Mouse (Mus musculus): ENCODE measurements around the gene Igsf3. TPM values are rescaled to one million over a fixed set of nuclear protein-coding genes. Genes with fewer than 3 reads are reported as not detected.

Gene Igsf3
- total and polyA plus RNA-seq, 3 experiments = 0.54 to 1.0 (median 0.59) TPM

GRCm38 (mm10) chr3:101488204-101488603 lies 111.3 kb downstream of the Igsf3 start:
- in situ Hi-C loops (cut with MboI; ENCODE audit: low pct_ligation_motif_present, low pct_unique_long_range_greater_than_20kb, low sequenced_read_pairs) (no loop called here), dilution Hi-C loops (cut with MboI; ENCODE audit: extremely low pct_ligation_motif_present, extremely low pct_unique_long_range_greater_than_20kb, low sequenced_read_pairs) (no loop called here)
- Histone ChIP-seq H3K4me1 (ENCODE audit: control insufficient read depth in 1 of 2, insufficient read depth in 2 of 2) (no peaks in the 10 kb centered on the region), H3K4me3 (replicated peaks in 1 of 3; ENCODE audit: low read depth in 2 of 3, low read length in 2 of 3, poor library complexity in 1 of 3) (no peak overlapping the region), H3K27me3 (replicated peaks) (peaks cover 4% of the 10 kb centered on the region), H3K27ac (ENCODE audit: insufficient read depth, low read depth) (no peak overlapping the region), H3K79me2 (replicated peaks; ENCODE audit: control insufficient read depth, extremely low read depth, insufficient read depth, poor library complexity, severe bottlenecking) (no peaks in the 10 kb centered on the region), H3K36me3 (replicated peaks in 1 of 2; ENCODE audit: control insufficient read depth in 1 of 2, insufficient read depth in 1 of 2, low read length in 1 of 2) (no peaks in the 10 kb centered on the region), H3K9me3 (replicated peaks; ENCODE audit: low read length) (peaks cover 4% of the 10 kb centered on the region), H3K4me2 (ENCODE audit: insufficient read depth, low read depth, poor library complexity, severe bottlenecking) (no peak overlapping the region), H3K9ac (ENCODE audit: insufficient read depth, low read depth) (no peak overlapping the region)
- DNase-seq (ENCODE audit: extremely low read depth) = no peak
- no peak for TF ChIP-seq CHD1 (IDR thresholded peaks at IDR 0.05; ENCODE audit: low read depth, low read length)
- TF ChIP-seq GABPA (IDR thresholded peaks at IDR 0.05; ENCODE audit: insufficient replicate concordance, low read depth, low read length) = no peak
- peak in 1 of 2 experiments; percentile 19; a peak in 1 of 4 replicates for TF ChIP-seq CTCF (conservative IDR thresholded peaks at IDR 0.05 in 1 of 2, IDR thresholded peaks at IDR 0.05 in 1 of 2; ENCODE audit: low read depth in 2 of 2, low read length in 2 of 2)
- no peak for TF ChIP-seq ZKSCAN1 (IDR thresholded peaks at IDR 0.05; ENCODE audit: borderline replicate concordance, low read depth, low read length)

GRCm38 (mm10) chr3:101490515-101490914 lies 113.6 kb downstream of the Igsf3 start:
- Histone ChIP-seq H3K79me2 (replicated peaks; ENCODE audit: control insufficient read depth, extremely low read depth, insufficient read depth, poor library complexity, severe bottlenecking) (no peaks in the 10 kb centered on the region), H3K4me3 (replicated peaks in 1 of 3; ENCODE audit: low read depth in 2 of 3, low read length in 2 of 3, poor library complexity in 1 of 3) (no peak overlapping the region), H3K4me2 (ENCODE audit: insufficient read depth, low read depth, poor library complexity, severe bottlenecking) (no peak overlapping the region), H3K9me3 (replicated peaks; ENCODE audit: low read length) (peaks cover 2% of the 10 kb centered on the region), H3K9ac (ENCODE audit: insufficient read depth, low read depth) (no peak overlapping the region), H3K27me3 (replicated peaks) (peaks cover 4% of the 10 kb centered on the region), H3K36me3 (replicated peaks in 1 of 2; ENCODE audit: control insufficient read depth in 1 of 2, insufficient read depth in 1 of 2, low read length in 1 of 2) (no peaks in the 10 kb centered on the region), H3K4me1 (ENCODE audit: control insufficient read depth in 1 of 2, insufficient read depth in 2 of 2) (peaks cover 0 to 5% of the 10 kb centered on the region in 2 experiments; a peak in 2 of 4 replicates), H3K27ac (ENCODE audit: insufficient read depth, low read depth) (no peak overlapping the region)
- no peak for DNase-seq (ENCODE audit: extremely low read depth)
- in situ Hi-C loops (cut with MboI; ENCODE audit: low pct_ligation_motif_present, low pct_unique_long_range_greater_than_20kb, low sequenced_read_pairs) (no loop called here), dilution Hi-C loops (cut with MboI; ENCODE audit: extremely low pct_ligation_motif_present, extremely low pct_unique_long_range_greater_than_20kb, low sequenced_read_pairs) (no loop called here)
- TF ChIP-seq ZMIZ1 (IDR thresholded peaks at IDR 0.05; ENCODE audit: low read depth, low read length) (no peak), PAX5 (IDR thresholded peaks at IDR 0.05; ENCODE audit: low read length) (no peak), MYC (IDR thresholded peaks at IDR 0.05; ENCODE audit: low read depth, low read length) (no peak), ZNF384 (IDR thresholded peaks at IDR 0.05; ENCODE audit: low read depth, low read length) (no peak), SMC3 (IDR thresholded peaks at IDR 0.05; ENCODE audit: low read depth, low read length) (no peak), RAD21 (IDR thresholded peaks at IDR 0.05; ENCODE audit: low read depth, low read length) (no peak), CTCF (conservative IDR thresholded peaks at IDR 0.05 in 1 of 2, IDR thresholded peaks at IDR 0.05 in 1 of 2; ENCODE audit: low read depth in 2 of 2, low read length in 2 of 2) (no peak)

- Histone ChIP-seq H3K27me3 (replicated peaks) (peaks cover 4% of the 10 kb centered on the region), H3K4me3 (replicated peaks in 1 of 3; ENCODE audit: low read depth in 2 of 3, low read length in 2 of 3, poor library complexity in 1 of 3) (no peak overlapping the region), H3K79me2 (replicated peaks; ENCODE audit: control insufficient read depth, extremely low read depth, insufficient read depth, poor library complexity, severe bottlenecking) (no peaks in the 10 kb centered on the region), H3K9ac (ENCODE audit: insufficient read depth, low read depth) (no peak overlapping the region), H3K9me3 (replicated peaks; ENCODE audit: low read length) (peaks cover 2% of the 10 kb centered on the region), H3K4me1 (ENCODE audit: control insufficient read depth in 1 of 2, insufficient read depth in 2 of 2) (peaks cover 0 to 5% of the 10 kb centered on the region in 2 experiments; a peak in 2 of 4 replicates), H3K4me2 (ENCODE audit: insufficient read depth, low read depth, poor library complexity, severe bottlenecking) (no peak overlapping the region), H3K36me3 (replicated peaks in 1 of 2; ENCODE audit: control insufficient read depth in 1 of 2, insufficient read depth in 1 of 2, low read length in 1 of 2) (no peaks in the 10 kb centered on the region), H3K27ac (ENCODE audit: insufficient read depth, low read depth) (no peak overlapping the region)
- in situ Hi-C loops (cut with MboI; ENCODE audit: low pct_ligation_motif_present, low pct_unique_long_range_greater_than_20kb, low sequenced_read_pairs) = no loop called here
- dilution Hi-C loops (cut with MboI; ENCODE audit: extremely low pct_ligation_motif_present, extremely low pct_unique_long_range_greater_than_20kb, low sequenced_read_pairs) = no loop called here
- TF ChIP-seq MAZ (IDR thresholded peaks at IDR 0.05; ENCODE audit: low read depth, low read length) (no peak), MEF2A (IDR thresholded peaks at IDR 0.05; ENCODE audit: borderline replicate concordance, low read depth, low read length) (no peak), CTCF (conservative IDR thresholded peaks at IDR 0.05 in 1 of 2, IDR thresholded peaks at IDR 0.05 in 1 of 2; ENCODE audit: low read depth in 2 of 2, low read length in 2 of 2) (no peak), RAD21 (IDR thresholded peaks at IDR 0.05; ENCODE audit: low read depth, low read length) (no peak), ELF1 (IDR thresholded peaks at IDR 0.05; ENCODE audit: low read depth, low read length) (no peak), USF2 (conservative IDR thresholded peaks at IDR 0.05; ENCODE audit: low read depth, low read length) (no peak), TCF12 (IDR thresholded peaks at IDR 0.05; ENCODE audit: low read depth, low read length) (no peak), BHLHE40 (IDR thresholded peaks at IDR 0.05; ENCODE audit: low read depth, low read length) (no peak), MAFK (IDR thresholded peaks at IDR 0.05; ENCODE audit: insufficient replicate concordance, low read length) (no peak), POLR2AphosphoS2 (IDR thresholded peaks at IDR 0.05; ENCODE audit: low read depth, low read length) (no peak), EP300 (IDR thresholded peaks at IDR 0.05; ENCODE audit: low read length) (no peak), RCOR1 (conservative IDR thresholded peaks at IDR 0.05; ENCODE audit: low read depth, low read length) (no peak), POLR2A (IDR thresholded peaks at IDR 0.05; ENCODE audit: low read depth, low read length) (no peak)
- no peak for DNase-seq (ENCODE audit: extremely low read depth)
Observed at GRCm38 (mm10) chr3:101492908-101493307, 116.0 kb downstream of the Igsf3 start.
